Mouse (Mus musculus): Measurements from ENCODE around the gene Tnxb. TPM values are rescaled to one million over a fixed set of nuclear protein-coding genes. Genes with fewer than 3 reads are reported as not detected.
"Not testable (repeated sequence)": the region's sequence is repeated elsewhere in the genome, so short reads cannot be mapped to it uniquely, and the experiment has no call there.

Tnxb gene
- polyA plus RNA-seq, 1 experiment from 2014 or later, result 0.17 TPM

DNA sequence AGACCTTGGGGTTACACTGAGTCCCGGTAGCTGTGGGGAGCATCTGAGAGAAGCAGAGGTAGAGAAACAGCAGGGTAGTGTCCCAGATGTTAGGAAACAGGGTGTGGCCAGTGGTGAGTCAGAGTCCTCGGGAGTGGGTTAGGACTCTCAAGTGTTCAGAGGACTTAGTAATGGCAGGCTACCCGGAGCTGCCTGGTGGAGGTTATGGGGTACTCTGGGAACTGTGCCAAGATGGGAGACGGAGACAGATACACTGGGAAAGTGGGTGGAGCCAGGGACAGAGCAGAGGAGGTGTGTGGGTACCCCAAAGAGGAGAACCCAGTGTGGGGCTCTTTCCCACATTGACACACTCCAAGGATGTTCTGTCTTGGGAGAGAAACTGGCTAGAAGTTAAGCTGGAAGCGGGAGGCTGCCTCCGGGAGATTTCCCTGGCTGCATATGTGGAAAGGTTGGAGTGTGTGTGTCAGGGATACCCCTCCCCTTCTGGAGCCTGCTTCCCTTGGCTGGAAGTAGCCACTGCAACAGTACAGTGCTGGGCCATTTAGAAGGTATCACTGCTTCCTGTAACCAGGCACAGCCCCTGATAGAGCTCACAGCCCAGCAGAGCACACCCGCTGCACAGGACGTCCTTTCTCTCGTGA is 14.0 kb downstream of the Tnxb start:
- peaks cover 28% of the 10 kb centered on the region for H3K27me3 ChIP-seq
- no peak overlapping the region for H3K9ac ChIP-seq
- H3K36me3 ChIP-seq (replicated peaks), result no peaks in the 10 kb centered on the region
- no peaks in the 10 kb centered on the region for H3K9me3 ChIP-seq (replicated peaks)
- H3K4me2 ChIP-seq, result no peak overlapping the region
- ATAC-seq (ENCODE audit: insufficient read depth), result no peak
- H3K4me1 ChIP-seq (replicated peaks), result no peaks in the 10 kb centered on the region
- WGBS (ENCODE audit: insufficient replicate concordance), result 51% methylated on average over 9 of the region's 9 CpGs
- H3K27ac ChIP-seq (replicated peaks), result no peak overlapping the region
- H3K4me3 ChIP-seq (replicated peaks), result no peak overlapping the region

DNA sequence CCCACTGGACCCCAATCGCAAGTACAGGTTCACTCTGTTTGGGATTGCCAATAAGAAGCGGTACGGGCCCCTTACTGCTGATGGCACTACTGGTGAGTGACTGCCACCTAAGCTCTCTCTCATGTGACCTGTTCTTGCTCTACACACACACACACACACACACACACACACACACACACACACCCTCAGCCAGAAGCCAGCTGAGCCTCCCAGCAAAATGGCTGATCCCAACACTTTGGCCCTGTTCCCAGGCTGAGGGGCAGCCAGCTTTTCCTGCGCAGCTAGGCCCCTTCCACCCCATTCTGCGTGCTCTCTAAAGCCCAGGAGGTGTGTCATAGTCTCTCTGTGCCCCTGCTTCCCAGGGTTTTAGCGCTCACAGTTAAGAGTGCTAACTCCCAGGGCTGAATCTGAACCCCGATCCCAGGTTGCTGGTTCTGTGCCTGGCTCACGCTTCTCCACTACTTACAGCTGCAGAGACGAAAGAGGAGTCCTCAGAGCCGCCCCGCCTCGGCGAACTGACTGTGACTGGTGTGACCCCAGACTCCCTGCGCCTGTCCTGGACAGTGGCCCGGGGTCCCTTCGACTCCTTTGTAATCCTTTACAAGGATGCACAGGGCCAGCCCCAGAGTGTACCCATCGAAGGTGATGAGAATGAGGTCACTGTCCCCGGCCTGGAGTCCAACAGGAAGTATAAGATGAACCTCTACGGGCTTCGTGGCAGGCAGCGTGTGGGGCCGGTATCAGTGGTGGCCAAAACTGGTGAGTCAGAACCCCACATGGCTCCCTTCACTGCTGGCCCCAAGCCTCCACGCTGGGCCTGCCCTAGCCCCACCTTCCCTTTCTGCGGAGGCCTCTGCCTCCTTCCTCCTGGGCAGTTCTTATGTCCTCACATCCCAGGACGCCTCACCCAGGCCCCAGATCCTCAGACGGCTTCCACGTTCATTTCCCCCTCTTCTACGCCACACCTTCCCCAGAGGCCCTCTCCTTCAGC is 15.1 kb downstream of the Tnxb start:
- Histone ChIP-seq H3K4me3 (replicated peaks) (no peak overlapping the region), H3K27me3 (peaks cover 18% of the 10 kb centered on the region), H3K9me3 (replicated peaks) (no peaks in the 10 kb centered on the region), H3K9ac (no peak overlapping the region), H3K27ac (replicated peaks) (no peak overlapping the region), H3K4me1 (replicated peaks) (no peaks in the 10 kb centered on the region), H3K4me2 (no peak overlapping the region), H3K36me3 (replicated peaks) (no peaks in the 10 kb centered on the region)
- ATAC-seq (ENCODE audit: insufficient read depth), result no peak
- WGBS (ENCODE audit: insufficient replicate concordance), result 56% methylated on average over 28 of the region's 28 CpGs

DNA sequence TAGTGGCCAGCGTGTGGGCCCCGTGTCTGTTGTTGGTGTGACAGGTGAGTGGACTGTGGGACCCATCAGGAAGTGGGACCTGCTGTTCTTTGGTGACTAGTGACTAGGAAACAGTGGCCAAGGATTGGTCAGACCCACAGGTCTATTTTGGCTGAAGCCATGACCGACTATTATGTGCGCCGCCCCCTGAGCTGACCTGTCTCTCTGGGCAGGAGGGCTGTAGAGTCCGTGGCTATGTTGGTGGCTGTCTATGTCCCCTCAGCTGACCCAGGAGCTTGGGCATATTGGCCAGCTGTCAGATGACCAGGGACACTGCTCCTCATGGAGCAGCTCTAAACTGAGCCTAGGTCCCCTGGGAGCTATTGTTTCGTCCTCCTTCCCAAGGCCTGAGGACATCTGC is 18.6 kb downstream of the Tnxb start:
- H3K9ac ChIP-seq, result no peak overlapping the region
- no peak overlapping the region for H3K27ac ChIP-seq (replicated peaks)
- no peaks in the 10 kb centered on the region for H3K36me3 ChIP-seq (replicated peaks)
- no peaks in the 10 kb centered on the region for H3K4me1 ChIP-seq (replicated peaks)
- no peaks in the 10 kb centered on the region for H3K9me3 ChIP-seq (replicated peaks)
- no peaks in the 10 kb centered on the region for H3K27me3 ChIP-seq
- ATAC-seq (ENCODE audit: insufficient read depth), result no peak
- no peak overlapping the region for H3K4me2 ChIP-seq
- H3K4me3 ChIP-seq (replicated peaks), result no peak overlapping the region
- WGBS (ENCODE audit: insufficient replicate concordance), result 68% methylated on average over 7 of the region's 7 CpGs

DNA sequence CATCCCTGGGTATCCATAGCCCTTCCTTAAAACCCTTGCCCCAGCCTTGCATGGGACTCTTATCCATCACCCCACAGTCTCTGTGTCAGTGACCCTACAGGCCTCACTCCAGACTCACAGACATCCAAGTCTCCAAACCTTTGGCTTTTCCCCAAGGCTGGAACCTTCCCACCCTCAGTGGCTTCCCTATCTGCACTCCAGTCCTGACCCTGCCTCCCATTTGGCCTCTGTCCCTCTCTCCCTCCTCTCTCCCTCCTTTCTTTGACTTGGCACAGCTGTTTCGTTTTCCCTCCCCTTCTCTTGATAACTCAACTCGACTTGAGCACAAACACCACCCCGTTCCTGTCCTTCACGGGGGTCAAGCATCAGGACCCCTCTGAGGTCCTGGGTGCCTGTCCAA is 20.1 kb downstream of the Tnxb start:
- Histone ChIP-seq H3K9ac (no peak overlapping the region), H3K9me3 (replicated peaks) (no peaks in the 10 kb centered on the region), H3K4me3 (replicated peaks) (no peak overlapping the region), H3K27me3 (no peaks in the 10 kb centered on the region), H3K36me3 (replicated peaks) (no peaks in the 10 kb centered on the region), H3K27ac (replicated peaks) (no peak overlapping the region), H3K4me2 (no peak overlapping the region), H3K4me1 (replicated peaks) (no peaks in the 10 kb centered on the region)
- 50% methylated on average over 4 of the region's 4 CpGs for WGBS (ENCODE audit: insufficient replicate concordance)
- no peak for ATAC-seq (ENCODE audit: insufficient read depth)

DNA sequence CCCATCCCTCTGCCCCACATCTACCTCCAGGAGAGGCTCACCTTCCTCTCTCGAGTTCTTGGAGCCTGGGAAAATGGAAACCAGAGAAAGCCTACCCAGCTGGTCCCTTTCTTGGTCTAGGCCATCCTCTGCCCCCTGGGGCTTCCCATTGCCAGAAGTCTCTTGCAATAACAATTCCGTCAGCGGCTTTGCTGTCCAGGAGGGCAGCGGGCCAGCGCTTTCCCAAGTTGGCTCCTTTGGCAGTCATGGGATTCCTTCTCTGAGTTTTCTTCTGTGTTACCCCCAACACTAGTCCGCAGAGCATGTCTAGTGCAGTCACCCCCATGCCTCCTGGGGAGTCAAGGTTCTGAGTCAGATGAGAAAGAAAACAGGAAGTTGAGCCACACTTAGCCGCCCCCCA is 22.6 kb downstream of the Tnxb start:
- Histone ChIP-seq H3K9ac (no peak overlapping the region), H3K27me3 (no peaks in the 10 kb centered on the region), H3K27ac (replicated peaks) (no peak overlapping the region), H3K4me3 (replicated peaks) (no peak overlapping the region), H3K36me3 (replicated peaks) (no peaks in the 10 kb centered on the region), H3K4me1 (replicated peaks) (no peaks in the 10 kb centered on the region), H3K4me2 (no peak overlapping the region), H3K9me3 (replicated peaks) (no peaks in the 10 kb centered on the region)
- ATAC-seq (ENCODE audit: insufficient read depth), result no peak
- WGBS (ENCODE audit: insufficient replicate concordance), result 62% methylated on average over 7 of the region's 7 CpGs

DNA sequence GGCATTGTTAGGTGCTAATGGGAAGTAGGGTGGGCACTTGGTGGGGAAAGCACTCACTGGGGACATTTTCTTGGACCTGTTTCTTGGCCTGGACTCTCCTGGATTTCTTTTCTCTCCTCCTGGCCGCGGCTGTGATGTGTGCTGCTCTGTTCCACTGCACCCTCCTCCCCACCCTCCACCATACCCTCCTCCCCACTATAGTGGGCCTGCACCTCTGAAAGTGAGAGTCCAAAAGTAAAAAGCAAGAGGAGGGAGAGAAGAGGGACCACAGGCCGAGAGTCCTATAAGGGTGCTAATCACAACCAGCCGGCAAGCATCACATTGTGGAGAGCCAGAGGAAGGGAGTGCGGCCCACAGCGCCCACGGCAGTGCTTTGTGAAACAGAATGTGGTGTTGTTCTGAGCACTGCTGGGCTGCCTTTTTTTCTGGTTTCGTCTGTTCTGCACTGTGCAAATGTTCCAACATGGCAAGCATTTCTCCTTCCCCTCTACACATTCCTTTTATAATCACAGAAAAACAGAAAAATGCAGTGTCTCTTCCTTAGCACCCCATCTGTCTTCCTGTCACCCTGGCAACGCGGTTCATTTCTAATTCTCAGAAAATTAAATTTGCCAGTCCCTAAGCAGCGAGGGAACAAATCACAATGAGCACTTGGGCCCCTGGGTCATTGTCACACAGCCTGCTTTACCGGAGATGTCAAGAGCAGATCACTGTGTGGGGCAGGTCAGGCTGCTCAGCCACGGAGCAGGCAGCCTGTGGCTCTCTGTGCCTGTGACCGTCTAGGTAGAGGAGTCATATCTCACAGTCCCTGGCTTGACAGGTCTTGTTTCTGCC is 29.5 kb downstream of the Tnxb start:
- Histone ChIP-seq H3K27ac (replicated peaks) (no peak overlapping the region), H3K9ac (no peak overlapping the region), H3K9me3 (replicated peaks) (no peaks in the 10 kb centered on the region), H3K27me3 (no peaks in the 10 kb centered on the region; the same call in 1 of the 2 replicates), H3K36me3 (replicated peaks) (no peaks in the 10 kb centered on the region), H3K4me1 (replicated peaks) (no peaks in the 10 kb centered on the region), H3K4me3 (replicated peaks) (no peak overlapping the region), H3K4me2 (no peak overlapping the region)
- 57% methylated on average over 14 of the region's 14 CpGs for WGBS (ENCODE audit: insufficient replicate concordance)
- no peak for ATAC-seq (ENCODE audit: insufficient read depth)

DNA sequence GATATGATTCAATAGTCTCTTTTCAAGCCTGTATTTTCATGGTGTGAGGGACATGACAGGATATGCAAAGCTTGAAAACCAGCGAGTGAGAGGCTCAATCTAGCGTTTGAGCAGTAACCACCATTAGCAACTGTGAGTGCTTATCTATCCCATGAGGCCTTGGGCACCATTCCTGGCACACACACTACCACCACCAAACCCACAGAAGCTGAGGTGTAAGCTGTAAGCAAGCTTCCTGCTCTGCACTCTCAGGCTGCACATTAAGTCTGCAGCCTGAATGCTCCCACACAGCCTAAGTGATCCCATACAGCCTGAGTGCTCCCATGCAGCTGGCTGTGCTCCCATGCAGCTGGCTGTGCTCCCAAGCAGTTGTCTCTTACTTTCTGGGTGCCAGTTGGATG is 30.3 kb downstream of the Tnxb start:
- WGBS (ENCODE audit: insufficient replicate concordance), result 38% methylated on average over 2 of the region's 2 CpGs
- H3K27ac ChIP-seq (replicated peaks), result no peak overlapping the region
- H3K9ac ChIP-seq, result no peak overlapping the region
- H3K4me1 ChIP-seq (replicated peaks), result no peaks in the 10 kb centered on the region
- H3K27me3 ChIP-seq, result no peaks in the 10 kb centered on the region; the same call in 1 of the 2 replicates
- ATAC-seq (ENCODE audit: insufficient read depth), result no peak
- no peak overlapping the region for H3K4me2 ChIP-seq
- no peaks in the 10 kb centered on the region for H3K9me3 ChIP-seq (replicated peaks)
- no peaks in the 10 kb centered on the region for H3K36me3 ChIP-seq (replicated peaks)
- H3K4me3 ChIP-seq (replicated peaks), result no peak overlapping the region

DNA sequence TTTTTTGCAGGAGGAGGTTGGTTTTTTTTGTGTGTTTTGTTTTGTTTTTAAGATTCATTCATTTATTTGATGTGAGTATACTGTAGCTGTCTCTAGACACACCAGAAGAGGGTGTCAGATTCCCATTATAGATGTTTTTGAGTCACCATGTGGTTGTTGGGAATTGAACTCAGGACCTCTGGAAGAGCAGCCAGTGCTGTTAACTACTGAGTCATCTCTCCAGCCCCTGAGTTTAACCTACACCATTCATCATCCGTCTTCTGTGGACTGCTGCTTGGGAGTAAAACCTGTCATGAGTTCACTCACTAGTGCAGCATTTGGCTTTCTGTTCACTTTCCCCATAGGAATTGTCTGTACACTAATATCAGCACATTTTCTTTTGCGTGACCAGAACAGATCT is 36.1 kb downstream of the Tnxb start:
- H3K4me1 ChIP-seq (replicated peaks); H3K9me3 ChIP-seq (replicated peaks); H3K27ac ChIP-seq (replicated peaks); H3K9ac ChIP-seq; ATAC-seq (ENCODE audit: insufficient read depth); H3K4me2 ChIP-seq; H3K36me3 ChIP-seq (replicated peaks); H3K27me3 ChIP-seq; H3K4me3 ChIP-seq (replicated peaks): not testable (repeated sequence)
- 57% methylated on average over 2 of the region's 2 CpGs for WGBS (ENCODE audit: insufficient replicate concordance)

DNA sequence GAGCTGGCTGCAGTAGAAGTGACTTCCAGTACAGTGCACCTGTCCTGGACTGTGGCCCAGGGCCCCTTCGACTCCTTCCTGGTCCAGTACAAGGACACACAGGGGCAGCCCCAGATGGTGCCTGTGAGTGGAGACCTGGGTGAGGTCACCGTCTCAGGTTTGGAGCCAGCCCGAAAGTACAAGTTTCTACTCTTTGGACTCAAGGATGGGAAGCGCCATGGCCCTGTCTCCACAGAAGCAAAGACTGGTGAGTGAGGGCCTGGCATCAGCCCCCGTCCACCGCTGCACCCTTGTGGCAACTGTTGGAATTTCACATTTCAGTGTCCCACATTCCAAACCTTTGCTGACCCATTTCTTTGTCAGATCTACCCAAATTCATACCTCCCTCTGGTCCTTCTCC is 42.6 kb downstream of the Tnxb start:
- Histone ChIP-seq H3K27me3 (no peaks in the 10 kb centered on the region), H3K4me3 (replicated peaks) (no peak overlapping the region), H3K4me2 (no peak overlapping the region), H3K9me3 (replicated peaks) (no peaks in the 10 kb centered on the region), H3K27ac (replicated peaks) (no peak overlapping the region), H3K9ac (no peak overlapping the region), H3K36me3 (replicated peaks) (no peaks in the 10 kb centered on the region), H3K4me1 (replicated peaks) (no peaks in the 10 kb centered on the region)
- 29% methylated on average over 6 of the region's 6 CpGs for WGBS (ENCODE audit: insufficient replicate concordance)
- no peak for ATAC-seq (ENCODE audit: insufficient read depth)

DNA sequence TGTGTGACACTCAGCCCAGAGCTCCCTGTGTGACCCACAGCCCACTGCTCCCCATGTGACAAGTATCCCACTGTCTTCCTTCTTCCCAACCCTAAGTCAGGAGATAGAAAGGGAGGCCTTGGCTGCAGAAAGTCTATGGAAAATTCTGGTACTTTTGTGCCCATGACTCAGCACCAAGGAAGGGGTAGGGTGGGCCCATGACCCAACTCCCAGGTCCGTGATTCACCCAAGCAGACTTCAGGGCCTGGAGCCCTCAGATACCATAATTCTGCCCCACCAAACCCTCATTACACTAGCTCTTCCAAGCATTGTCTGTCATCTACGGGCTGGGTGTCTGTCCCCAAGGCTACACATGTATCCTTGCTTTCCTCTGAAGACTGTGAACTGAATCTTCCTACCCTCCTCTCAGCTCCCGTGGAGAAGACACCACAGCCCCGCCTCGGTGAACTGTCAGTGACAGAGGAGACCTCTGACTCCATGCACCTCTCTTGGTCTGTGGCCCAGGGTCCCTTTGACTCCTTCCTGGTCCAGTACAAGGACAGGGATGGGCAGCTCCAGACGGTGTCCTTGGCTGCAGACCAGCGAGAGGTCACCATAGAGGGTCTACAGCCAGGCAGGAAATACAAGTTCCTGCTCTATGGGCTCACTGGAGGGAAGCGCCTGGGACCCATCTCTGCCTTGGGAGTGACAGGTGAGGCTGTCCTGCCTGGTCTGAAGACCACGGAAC is 44.0 kb downstream of the Tnxb start:
- not testable (repeated sequence) for H3K9ac ChIP-seq

More for the DNA sequence above, 44.0 kb downstream of the Tnxb start:
- H3K36me3 ChIP-seq (replicated peaks); H3K4me1 ChIP-seq (replicated peaks); H3K4me3 ChIP-seq (replicated peaks); H3K27ac ChIP-seq (replicated peaks); H3K27me3 ChIP-seq; ATAC-seq (ENCODE audit: insufficient read depth); H3K4me2 ChIP-seq; H3K9me3 ChIP-seq (replicated peaks): not testable (repeated sequence)
- 48% methylated on average over 9 of the region's 9 CpGs for WGBS (ENCODE audit: insufficient replicate concordance)
